Mouse (Mus musculus): ENCODE measurements around the gene Vwa8.
"Not testable (repeated sequence)": the region's sequence is repeated elsewhere in the genome, so short reads cannot be mapped to it uniquely, and the experiment has no call there.

The Vwa8 gene

DNA sequence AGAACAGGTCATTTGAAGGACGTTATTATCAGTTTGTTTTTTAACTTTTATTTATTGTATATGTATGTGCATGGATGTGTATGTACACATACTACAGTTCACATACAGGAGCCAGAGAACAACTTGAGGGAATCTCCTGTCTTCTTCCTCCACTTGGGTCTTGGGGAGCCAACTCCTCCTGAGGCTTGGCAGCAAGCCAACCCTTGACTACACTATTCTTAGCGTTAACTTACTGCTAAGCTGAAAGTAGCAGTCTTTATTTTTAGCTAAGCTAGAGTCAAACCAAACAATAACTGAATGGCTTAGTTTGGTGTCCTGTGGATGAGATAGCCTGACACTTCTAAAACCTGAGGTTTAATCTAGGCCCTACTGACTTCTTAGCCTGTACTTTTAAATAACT lies 135.4 kb downstream of the Vwa8 start:
- DNase-seq (ENCODE audit: low read depth, low spot score): peak; percentile 77

DNA sequence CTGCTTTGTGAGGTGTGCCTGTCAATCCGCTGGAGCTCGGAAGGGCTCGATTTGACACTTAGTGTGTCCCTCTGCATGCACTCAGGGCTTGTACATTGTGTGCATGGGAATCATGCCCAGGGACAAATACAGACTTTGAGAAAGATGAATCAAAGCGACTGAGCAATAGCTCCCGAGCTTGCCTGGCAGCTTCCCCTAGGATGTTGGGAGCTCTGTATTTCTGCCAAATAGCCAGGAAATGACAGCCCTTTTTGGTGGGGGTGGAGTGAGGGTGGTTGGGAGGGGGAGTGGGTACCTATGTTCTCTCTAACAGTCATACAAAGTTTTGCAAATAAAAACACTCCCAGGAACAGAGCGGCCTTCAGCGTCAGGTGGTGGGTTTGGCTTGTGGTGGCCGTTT lies 138.7 kb downstream of the Vwa8 start:
- peak; percentile 57 for DNase-seq (ENCODE audit: low read depth, low spot score)

DNA sequence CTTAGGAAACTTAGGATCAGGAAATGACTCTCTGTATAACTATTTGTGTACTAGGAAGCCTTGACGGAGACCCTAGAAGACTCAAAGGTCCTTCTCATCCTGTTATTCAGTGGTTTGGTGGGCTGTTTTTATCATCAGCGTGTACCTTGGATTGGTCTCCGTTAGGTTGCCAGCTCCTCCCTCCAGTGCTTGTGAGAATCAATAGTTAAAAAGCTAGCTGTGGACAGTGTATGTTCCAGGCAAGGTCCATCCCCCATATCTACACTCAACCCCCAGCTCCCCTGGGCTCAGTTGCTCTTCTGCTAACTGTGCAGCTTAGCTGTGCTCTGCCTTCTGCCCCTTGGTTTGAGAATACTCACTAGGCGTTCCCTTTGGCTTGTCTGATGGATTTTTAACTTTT lies 143.6 kb downstream of the Vwa8 start:
- no peak for DNase-seq (ENCODE audit: low read depth, low spot score)

DNA sequence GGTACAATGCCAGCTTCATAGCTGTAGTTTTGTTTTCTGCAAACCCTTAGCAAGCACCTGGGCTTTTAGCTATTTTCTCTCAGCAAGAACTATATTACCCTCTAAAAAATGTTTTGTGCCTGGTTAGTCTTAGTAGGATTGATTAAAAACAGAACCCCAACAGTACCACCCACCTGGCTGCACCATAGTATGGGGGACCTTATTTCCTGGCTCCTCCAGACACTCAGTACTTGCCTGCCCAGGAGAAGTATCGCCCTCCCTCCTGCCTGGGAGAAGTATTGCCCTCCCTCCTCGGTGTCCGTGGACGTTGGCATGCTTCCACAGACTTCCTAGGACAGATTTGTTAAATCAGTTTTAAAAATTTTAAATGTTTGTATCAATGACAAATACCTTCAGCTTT lies 144.7 kb downstream of the Vwa8 start:
- DNase-seq (ENCODE audit: low read depth, low spot score): no peak

DNA sequence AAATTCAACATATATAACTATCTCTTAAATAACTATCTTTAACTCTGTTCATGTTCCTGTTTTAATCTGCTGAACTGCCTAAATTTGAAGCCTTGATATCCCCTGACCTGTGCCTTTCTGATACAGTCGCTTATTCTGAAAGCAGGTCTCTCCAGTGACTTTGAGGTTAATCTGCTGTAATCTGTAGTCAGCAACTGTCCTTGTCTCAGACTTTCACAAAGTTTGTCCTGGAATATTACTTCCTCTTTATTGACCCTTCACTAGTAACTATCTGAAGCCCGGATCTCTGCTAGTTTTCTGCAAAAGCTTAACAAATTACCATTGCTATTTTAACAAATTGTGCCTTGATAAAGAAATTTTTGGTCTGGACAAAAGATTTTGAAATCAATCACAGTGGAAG lies 147.5 kb downstream of the Vwa8 start:
- no peak for DNase-seq (ENCODE audit: low read depth, low spot score)

DNA sequence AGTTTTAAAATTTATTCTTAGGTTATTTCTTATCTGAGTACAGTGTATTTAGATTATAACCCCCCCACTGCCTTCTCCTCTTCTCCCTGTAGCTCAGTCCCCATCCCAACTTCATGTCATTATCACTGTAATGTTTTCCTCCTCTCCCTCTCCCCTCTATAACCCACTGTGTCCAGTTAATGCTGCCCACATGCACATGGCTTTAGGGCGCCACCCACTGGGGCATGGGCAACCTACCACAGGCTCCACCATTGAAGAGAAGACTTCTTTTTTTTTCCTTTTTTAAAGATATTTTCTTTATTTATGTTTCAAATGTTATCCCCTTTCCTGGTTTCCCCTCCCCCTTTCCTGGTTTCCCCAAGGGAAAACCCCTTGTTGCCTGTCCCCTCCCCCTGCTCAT lies 154.7 kb downstream of the Vwa8 start:
- DNase-seq (ENCODE audit: low read depth, low spot score): no peak

DNA sequence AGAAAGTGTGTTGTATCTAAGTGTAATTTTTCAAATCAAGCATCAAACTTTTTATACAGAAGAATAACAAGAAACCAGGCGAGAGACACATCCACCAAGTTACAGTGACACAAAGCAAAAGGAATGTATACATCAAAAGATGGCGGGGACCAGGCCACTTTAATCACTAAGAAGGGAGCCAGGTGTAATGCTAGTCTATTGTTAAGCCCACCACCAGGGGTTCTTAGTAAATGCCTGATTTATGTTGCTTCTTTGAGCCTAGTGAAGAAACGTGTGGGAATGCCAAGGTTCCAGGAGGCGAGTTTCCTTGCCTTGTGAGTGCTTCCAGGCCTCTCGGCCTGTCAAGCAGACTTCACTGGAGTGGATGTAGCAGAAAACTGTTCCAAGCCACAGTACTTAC lies 168.9 kb downstream of the Vwa8 start:
- DNase-seq (ENCODE audit: low read depth, low spot score): not testable (repeated sequence)

DNA sequence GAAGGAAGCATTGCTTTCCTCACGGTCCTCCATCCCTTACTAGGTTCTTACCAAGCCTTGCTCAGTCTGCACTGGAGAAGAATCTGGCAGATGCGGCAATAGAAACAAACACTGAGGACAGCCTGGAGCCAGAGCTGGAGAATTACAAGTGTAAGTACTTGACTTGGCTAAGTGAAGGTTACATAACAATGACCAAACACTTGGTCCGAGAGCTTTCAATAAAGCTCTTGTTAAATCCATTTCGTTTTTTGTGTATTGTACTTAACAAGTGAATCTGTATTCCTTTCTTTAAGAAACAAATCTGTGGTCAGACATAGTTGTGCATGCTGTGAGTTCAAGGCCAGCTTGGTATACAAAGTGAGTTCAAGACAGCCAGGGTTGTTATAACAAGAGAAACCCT lies 169.7 kb downstream of the Vwa8 start:
- DNase-seq (ENCODE audit: low read depth, low spot score): no peak

DNA sequence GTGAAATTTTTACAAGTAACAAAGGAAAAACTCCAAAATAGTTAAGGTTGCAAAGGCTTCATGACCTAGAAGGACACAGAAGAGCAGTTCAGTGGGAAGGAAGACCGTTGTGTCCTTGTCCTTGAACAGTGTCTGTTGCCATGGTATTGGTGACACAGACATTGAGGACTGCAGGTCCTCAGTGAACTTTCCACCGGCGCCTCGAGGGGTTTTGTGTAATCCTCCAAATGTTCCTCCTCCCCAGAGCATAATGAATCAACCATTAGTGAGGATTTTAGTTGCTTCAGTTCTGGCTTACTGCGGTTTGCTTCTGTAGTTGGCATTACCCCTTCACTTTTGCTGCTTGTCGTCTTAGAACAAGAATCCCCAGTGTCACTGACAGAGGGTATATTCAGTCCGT lies 172.9 kb downstream of the Vwa8 start:
- DNase-seq (ENCODE audit: low read depth, low spot score): peak; percentile 43

DNA sequence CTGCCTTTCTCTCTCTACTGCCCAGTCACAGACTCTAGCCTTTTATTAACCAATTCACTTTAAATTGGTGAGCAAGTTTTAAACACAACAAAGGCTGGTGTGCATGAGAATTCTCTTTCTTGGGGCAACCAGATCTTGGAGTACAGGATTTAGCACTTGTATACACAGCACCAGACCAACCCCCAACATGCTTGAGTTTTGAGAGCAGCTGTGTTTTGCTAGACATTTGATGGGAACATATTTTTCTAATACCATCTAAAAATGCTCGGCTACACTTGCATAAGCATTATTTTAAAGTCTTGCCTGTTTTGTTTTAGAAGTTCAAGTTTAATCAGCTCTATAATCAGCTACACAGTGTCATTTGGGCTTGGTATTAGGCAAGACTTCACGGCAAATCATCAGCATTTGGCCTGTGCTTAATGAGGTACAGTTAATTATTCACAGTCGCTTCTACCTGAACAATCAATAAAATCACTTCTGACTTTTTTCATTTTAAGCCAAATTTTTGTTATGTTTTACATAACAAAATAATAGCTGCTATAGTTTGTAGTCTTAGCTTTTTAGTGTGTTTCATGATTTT lies 180.2 kb downstream of the Vwa8 start:
- DNase-seq (ENCODE audit: low read depth, low spot score): peak; percentile 41

DNA sequence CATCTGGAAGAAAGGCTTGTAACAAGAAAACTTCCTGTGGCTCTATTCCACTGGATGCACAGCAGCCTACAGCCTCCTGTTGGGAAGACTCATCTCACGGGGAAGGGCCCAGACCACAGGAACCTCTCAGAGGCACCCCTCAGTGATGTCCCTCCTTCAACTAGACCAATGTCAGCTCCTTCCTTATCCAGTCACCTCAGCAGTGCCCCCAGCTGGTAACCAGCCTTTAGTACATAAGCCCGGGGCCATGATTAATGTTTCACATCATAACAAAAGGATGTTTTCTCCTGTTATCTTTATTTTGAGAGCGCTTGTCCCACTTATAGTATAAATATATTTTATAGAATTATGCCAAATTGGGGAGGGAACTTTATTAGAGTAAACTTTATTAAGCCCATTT lies 181.9 kb downstream of the Vwa8 start:
- no peak for DNase-seq (ENCODE audit: low read depth, low spot score)

DNA sequence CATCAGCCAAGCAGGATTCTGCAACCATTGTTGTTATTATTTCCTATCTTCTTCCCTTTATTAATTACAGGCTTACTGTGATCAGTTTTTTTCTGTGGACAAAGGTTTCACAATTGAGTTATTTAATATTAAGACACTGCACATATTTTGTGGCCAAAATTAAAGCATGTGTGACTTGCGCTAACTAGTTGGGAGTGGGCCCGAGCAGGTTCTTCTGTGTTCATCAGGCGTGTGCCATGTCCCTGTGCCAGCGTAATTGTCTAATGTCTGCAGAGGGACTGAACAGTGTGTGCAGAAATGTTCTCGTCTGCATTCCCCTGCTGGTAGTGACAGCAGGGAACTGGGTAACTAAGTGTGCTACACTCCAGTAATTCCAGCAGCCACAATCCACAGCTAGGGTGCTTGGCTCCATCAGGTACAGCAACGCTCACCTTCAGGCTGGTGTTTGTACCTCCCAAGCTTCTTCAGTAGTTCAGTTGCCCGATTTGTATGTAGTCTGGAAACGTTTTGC lies 182.4 kb downstream of the Vwa8 start:
- no peak for DNase-seq (ENCODE audit: low read depth, low spot score)

DNA sequence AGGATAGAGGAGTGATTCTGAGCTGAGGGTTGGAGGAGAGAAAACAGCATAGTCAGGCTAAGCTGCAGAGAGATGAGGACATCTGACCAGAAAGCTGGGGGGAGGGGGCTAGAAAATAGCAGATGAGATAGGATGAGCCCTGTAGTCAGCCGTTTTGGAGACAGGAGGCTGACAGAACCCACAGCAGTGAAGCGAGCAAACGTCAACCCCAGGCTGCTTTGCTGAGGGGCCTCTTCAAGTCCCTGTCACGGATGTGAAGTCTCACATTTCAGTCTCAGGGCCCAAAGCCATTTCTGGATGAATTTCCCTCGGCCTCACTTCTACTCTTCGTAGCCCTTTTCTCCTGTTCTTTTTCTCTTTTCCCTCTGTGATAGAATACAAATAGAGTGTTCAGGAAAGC lies 184.5 kb downstream of the Vwa8 start:
- no peak for DNase-seq (ENCODE audit: low read depth, low spot score)

DNA sequence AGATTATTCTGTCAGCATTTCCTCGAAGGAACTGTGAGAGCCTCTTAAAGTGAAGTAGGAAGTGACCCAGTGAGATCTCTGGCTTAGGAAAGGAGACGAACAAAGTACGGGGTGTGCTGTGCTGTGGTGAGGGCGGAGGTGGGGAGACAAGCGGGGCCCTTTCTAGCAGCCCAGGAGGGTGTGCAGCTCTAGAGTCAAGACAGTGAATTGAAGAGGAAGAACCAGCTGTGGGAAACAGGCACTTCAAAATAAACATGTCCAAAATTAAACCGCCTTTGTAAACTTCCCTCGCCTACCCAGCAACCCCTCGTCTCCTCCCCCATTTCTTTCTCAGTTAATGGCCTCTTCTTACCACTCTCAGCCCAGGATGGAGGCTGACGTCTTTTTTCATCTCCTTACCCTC lies 185.7 kb downstream of the Vwa8 start:
- DNase-seq (ENCODE audit: low read depth, low spot score): peak; percentile 46

DNA sequence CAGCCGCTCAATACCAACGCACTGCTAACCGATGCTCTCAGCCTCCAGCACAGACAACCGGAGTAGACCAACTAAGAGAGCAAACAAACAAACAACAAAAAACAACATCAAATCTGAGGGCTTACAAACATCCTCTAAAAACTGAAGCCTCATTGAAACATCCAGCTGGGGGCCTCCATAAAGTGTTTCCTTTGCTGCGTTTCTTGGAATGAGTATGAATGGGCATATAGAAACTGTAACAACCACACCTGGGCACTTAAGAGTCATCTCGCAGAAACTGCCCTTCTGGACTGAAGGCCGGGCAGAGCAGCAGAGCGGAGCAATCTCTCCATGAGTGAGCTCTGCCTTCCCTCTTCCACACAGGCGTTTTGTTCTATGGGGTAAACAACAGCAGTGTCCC lies 186.7 kb downstream of the Vwa8 start:
- DNase-seq (ENCODE audit: low read depth, low spot score): no peak

DNA sequence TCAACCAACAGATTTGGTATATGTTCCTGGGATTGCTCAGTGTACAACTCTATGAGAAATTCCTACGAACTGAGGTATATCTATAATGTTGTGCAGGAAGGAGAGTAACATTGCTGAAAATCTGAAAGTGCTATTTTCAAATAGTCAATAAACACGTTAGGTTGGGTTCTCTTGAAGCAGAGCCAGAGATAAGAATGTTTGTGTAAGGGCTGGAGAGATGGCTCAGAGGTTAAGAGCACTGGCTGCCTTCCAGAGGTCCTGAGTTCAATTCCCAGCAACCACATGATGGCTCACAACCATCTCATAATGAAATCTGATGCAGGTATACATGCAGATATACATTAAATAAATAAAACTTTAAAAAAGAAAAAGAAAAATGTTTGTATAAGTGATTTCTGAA lies 198.3 kb downstream of the Vwa8 start:
- no peak for DNase-seq (ENCODE audit: low read depth, low spot score)

DNA sequence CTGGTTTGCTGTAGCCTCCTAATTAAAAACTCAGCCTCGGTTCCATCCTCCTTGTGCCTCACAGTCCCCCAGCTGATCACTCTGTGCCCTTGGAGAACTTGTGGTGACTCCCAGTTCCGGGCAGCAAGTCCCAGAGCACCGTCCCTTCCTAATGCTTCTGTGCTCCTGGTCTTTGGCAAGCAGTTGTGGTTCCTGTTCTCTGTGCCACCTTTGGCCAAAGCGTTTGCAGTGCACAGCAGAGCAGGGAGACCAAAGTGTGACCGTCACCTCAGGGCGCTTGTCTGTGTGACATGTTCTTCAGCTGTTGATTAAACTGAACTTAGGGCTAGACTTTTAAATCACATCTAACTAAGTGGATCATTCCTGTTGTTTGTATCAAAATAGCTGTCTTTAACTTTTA lies 199.1 kb downstream of the Vwa8 start:
- no peak for DNase-seq (ENCODE audit: low read depth, low spot score)

DNA sequence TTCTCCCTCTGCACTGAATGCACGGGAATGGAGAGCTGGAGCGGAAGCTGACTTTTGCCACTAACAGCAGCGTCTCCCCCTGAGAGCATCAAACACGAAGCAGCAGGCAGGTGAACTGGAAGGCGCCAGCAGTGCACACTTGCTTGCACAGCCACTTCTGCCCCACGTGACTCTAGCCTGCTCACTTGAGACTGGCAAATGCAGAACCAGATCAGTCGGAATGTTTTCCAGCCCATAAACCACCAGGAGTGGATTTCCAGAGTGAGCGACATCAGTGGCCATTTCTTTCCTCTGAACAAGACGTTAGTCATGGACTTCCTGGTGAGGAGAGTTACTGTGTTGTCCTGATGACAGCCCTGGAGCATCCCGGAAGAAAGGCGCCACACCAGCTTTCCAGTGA lies 200.7 kb downstream of the Vwa8 start:
- DNase-seq (ENCODE audit: low read depth, low spot score): no peak

DNA sequence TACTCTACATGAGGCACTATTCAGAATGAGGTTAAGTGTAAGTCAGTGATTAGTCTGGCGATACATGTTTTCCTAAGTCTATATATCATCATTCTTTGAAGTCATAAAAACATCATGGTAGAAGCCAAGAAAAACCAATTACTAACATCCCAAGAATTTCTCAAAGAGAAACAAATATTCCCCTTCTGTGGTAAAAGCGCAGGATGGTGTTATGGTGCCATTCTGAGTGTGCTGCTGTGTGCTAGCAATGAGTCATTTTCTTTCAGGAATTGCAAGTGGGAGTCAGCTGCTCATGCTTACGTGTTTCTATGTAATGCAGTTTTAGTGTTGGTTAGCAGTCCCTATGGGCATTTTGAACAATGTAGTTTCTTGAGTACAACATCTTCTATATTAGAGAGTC lies 216.8 kb downstream of the Vwa8 start:
- DNase-seq (ENCODE audit: low read depth, low spot score): peak; percentile 84

DNA sequence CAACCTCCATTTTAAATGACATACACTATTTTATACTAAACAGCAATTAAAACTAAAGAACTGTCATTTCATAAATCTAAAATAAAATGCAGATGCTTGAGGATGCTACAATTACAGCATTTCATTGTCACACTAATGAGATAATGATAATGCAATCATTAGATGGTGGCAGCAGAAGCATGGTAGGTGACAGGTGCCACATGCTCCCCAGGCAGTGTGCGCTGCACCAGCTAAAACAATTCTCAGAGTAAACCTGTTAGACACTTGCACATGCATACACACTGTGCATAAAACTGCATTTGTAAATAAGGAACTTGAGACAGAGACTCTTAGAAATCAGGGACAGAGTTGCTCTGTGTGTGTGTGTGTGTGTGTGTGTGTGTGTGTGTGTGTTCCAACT lies 220.7 kb downstream of the Vwa8 start:
- no peak for DNase-seq (ENCODE audit: low read depth, low spot score)

DNA sequence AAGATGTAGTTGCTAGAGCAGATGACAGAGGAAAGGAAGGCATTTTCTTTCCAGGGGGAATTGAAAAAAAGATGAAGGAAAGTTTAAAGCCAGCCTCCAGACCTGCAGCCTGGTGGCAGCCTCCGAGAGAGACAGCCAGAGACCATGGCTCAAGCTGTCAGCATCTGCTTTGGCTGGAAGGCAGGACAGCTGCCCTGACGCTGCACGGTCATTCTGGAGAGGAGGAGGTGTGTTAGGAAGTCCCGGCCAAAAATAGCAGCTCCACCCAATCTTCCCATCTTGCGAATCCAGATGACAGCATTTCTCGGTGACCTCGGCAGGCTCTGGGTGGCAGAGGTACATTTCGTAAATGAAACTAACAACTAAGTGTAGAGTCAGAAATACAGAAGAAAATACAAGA lies 225.9 kb downstream of the Vwa8 start:
- DNase-seq (ENCODE audit: low read depth, low spot score): no peak

DNA sequence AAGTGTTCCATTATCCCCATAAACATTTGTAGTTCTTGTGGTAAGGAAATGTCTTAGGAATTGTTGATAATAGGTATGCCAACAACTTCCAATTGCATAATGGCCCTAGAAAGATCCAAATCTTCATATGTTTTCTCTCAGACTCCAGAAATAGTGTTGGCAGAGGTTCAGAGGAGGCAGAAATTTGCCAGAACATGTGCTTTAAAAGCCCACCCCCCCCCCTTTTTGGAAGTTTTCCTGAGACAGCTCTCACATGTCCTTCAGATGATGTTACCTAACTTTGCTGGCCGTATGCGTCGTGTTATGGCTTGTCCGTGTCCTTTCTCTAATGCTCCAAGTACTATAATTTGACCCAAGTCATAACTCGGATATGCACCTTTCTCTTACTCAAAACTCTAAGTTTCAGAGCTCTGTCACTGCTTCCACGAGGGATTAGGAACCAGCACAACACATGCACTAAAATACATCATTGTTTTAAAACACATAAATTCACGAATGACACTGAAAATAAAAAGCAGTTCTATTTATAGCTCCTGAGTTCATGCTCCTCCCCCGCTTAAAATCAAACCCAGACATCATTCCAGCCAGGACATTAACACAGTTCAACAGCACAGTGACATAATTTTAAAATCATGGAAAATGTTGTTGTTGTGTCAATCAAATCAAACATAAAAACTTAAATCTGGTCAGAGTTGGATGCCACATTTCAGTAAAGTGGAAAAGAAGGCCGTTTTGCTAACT lies 227.9 kb downstream of the Vwa8 start:
- DNase-seq (ENCODE audit: low read depth, low spot score): no peak

DNA sequence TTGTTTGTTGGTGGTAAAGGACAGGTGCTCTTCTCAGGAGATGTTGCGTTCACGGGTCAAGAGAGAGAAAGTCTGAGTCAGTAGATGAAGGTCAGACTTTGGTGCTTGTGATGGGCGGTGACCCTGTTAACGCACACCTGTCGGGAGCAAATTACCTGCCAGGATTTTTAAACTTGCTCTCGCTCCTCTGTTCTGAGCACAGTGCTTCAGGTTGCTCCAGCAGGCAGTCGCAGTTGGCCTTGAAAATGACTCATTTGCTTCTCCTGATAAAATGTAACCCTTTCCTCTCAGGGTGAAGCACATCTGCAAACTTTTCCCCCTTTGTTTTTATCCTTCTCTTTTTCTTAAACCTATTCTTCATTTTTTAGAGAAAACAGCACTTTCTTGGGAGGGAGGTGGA lies 234.7 kb downstream of the Vwa8 start:
- DNase-seq (ENCODE audit: low read depth, low spot score): no peak

DNA sequence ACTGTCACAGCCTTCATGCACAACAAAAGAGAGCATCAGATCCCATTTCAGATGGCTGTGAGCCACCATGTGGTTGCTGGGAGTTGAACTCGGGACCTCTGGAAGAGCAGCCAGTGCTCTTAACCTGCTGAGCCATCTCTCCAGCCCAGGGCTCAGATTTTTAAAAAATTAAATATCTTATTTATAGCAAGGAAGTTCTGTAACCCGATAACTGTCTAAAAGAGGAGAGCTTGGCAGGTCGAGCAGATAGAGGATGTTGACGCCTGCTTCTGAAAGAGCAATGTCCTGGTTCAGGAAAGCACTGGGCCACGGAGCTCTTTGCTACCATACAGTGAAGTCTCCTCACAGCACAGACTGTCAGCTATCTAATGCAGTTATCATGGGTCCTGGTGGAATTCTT lies 237.2 kb downstream of the Vwa8 start:
- DNase-seq (ENCODE audit: low read depth, low spot score): no peak

Measured in brain, adult 2 months (tissue).